9 mouse cellular contexts compared by ENCODE assay signal in the genomic region with DNA sequence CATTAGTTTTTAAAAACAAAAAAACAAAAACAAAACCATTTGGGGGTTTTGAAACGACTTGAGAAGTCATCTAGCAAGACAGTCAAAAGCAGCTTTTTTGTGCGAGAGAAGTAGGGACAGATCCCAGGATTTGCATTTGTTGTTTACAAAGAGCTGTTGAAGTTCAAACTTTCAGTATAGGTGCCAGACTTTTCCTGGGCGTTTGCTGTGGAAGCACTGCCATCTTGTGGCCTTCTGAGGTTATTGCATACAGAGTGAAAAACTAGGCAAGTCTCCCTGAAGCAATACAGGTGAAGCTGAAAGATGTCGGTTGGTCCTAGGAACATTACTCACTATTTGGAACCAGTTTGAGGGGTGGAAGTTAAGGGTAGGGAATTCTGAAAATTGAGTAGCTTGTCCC.
DNase-seq lines count a peak whose midpoint lies in the region; ATAC-seq and TF ChIP-seq lines count a peak whose summit lies in the region.
"Had no signal": no experiment of that assay in that cellular context is flagged by ENCODE, and none has a peak within 500 bp of the region (broad histone marks: within the 10 kb centered on the region; RNA-seq: fewer than 3 reads in every experiment).

No protein-coding gene starts in this region.

- H3K9ac ChIP-seq in hindbrain, embryonic 12.5 days = no peak overlapping the region
- no peak overlapping the region for H3K9ac ChIP-seq in MEL (ENCODE audit: control insufficient read depth, low read depth, low read length, poor library complexity, severe bottlenecking)
- H3K9ac ChIP-seq in lung, embryonic 16.5 days (ENCODE audit: low read length) = no peak overlapping the region

- intact Hi-C loops in gastrocnemius, adult 2 months (cut with DNase I) = loop anchor here (10.0 kb wide), 2 partner anchors 105 to 275 kb away; no protein-coding TSS in a partner anchor

- H3K4me2 ChIP-seq in hindbrain, embryonic 12.5 days (replicated peaks) = no peak overlapping the region
- H3K4me2 ChIP-seq in lung, embryonic 16.5 days (ENCODE audit: low read depth, low read length) = no peak overlapping the region

- H3K4me1 ChIP-seq in hindbrain, embryonic 10.5 days (replicated peaks) = no peaks in the 10 kb centered on the region
- no peaks in the 10 kb centered on the region for H3K4me1 ChIP-seq in hindbrain, embryonic 12.5 days
- H3K4me1 ChIP-seq in MEL (ENCODE audit: control insufficient read depth in 1 of 2, insufficient read depth in 2 of 2, low read length in 2 of 2) = no peaks in the 10 kb centered on the region
- no peaks in the 10 kb centered on the region for H3K4me1 ChIP-seq in cerebellum, adult 2 months (ENCODE audit: control insufficient read depth, insufficient read depth, low read length)
- H3K4me1 ChIP-seq in lung, embryonic 16.5 days (replicated peaks; ENCODE audit: control insufficient read depth, insufficient read depth, low read length) = peaks cover 4% of the 10 kb centered on the region; the same call in 1 of the 2 replicates

- H3K79me2 ChIP-seq in MEL (ENCODE audit: control insufficient read depth, insufficient read depth, low read length, poor library complexity) = no peaks in the 10 kb centered on the region

- TF ChIP-seq RAD21 in MEL (IDR thresholded peaks at IDR 0.05; ENCODE audit: low read depth, low read length) = peak; percentile 88

- H3K36me3 ChIP-seq in hindbrain, embryonic 10.5 days = no peaks in the 10 kb centered on the region
- no peaks in the 10 kb centered on the region for H3K36me3 ChIP-seq in hindbrain, embryonic 12.5 days
- no peaks in the 10 kb centered on the region for H3K36me3 ChIP-seq in MEL (ENCODE audit: control insufficient read depth in 1 of 2, insufficient read depth in 2 of 2, low read length in 2 of 2)
- H3K36me3 ChIP-seq in lung, embryonic 16.5 days (ENCODE audit: control insufficient read depth, insufficient read depth, low read length) = no peaks in the 10 kb centered on the region

- ATAC-seq in hindbrain, embryonic 12.5 days (ENCODE audit: low FRiP score) = no peak
- peak; percentile 65; the same call in 1 of the 2 replicates for ATAC-seq in lung, embryonic 16.5 days (ENCODE audit: low read depth)

- WGBS in hindbrain, embryonic 10.5 days = 13% methylated on average over 4 of the region's 4 CpGs
- WGBS in hindbrain, embryonic 12.5 days = 14% methylated on average over 4 of the region's 4 CpGs
- 8% methylated on average over 4 of the region's 4 CpGs for WGBS in cerebellum, adult 2 months
- 4% methylated on average over 4 of the region's 4 CpGs for WGBS in large intestine, adult 2 months
- whole genome bisulfite sequencing in lung, embryonic 16.5 days = 2% methylated on average over 4 of the region's 4 CpGs

- TF ChIP-seq POLR2A in MEL (IDR thresholded peaks at IDR 0.05; ENCODE audit: control insufficient read depth in 1 of 2, insufficient read depth in 1 of 2, low read depth in 1 of 2, low read length in 2 of 2, poor library complexity in 1 of 2) = no peak
- TF ChIP-seq POLR2A in cerebellum, adult 2 months (IDR thresholded peaks at IDR 0.05; ENCODE audit: borderline replicate concordance, insufficient read depth, low read length) = no peak

- peak; percentile 70 to 79 (median 73) for TF ChIP-seq CTCF in MEL (IDR thresholded peaks at IDR 0.05 in 2 of 3, conservative IDR thresholded peaks at IDR 0.05 in 1 of 3; ENCODE audit: control insufficient read depth in 1 of 3, insufficient read depth in 1 of 3, low read depth in 2 of 3, low read length in 3 of 3, poor library complexity in 1 of 3, severe bottlenecking in 1 of 3)
- peak; percentile 75 for TF ChIP-seq CTCF in cerebellum, adult 2 months (IDR thresholded peaks at IDR 0.05; ENCODE audit: borderline replicate concordance, insufficient read depth, low read depth, low read length)
- peak; percentile 97 for TF ChIP-seq CTCF in gastrocnemius, adult 2 months (IDR thresholded peaks at IDR 0.05)

- H3K27ac ChIP-seq in hindbrain, embryonic 10.5 days = no peak overlapping the region
- H3K27ac ChIP-seq in hindbrain, embryonic 12.5 days = no peak overlapping the region
- no peak overlapping the region for H3K27ac ChIP-seq in MEL (ENCODE audit: control insufficient read depth, low read depth, low read length)
- no peak overlapping the region for H3K27ac ChIP-seq in cerebellum, adult 2 months (ENCODE audit: insufficient read depth, low read length)
- H3K27ac ChIP-seq in gastrocnemius, adult 2 months = peak overlapping the region; percentile 53
- H3K27ac ChIP-seq in lung, embryonic 16.5 days (ENCODE audit: low read length) = peak overlapping the region; percentile 80

- TF ChIP-seq EP300 in MEL (IDR thresholded peaks at IDR 0.05; ENCODE audit: low read depth in 1 of 2, low read length in 2 of 2) = no peak

- H3K9me3 ChIP-seq in hindbrain, embryonic 10.5 days = peaks cover 4% of the 10 kb centered on the region; the same call in 1 of the 2 replicates
- H3K9me3 ChIP-seq in hindbrain, embryonic 12.5 days (replicated peaks) = no peaks in the 10 kb centered on the region
- no peaks in the 10 kb centered on the region for H3K9me3 ChIP-seq in MEL (replicated peaks; ENCODE audit: insufficient read depth, low read length)
- peaks cover 5% of the 10 kb centered on the region; the same call in 1 of the 2 replicates for H3K9me3 ChIP-seq in lung, embryonic 16.5 days (ENCODE audit: control insufficient read depth, low read length)

- H3K4me3 ChIP-seq in hindbrain, embryonic 10.5 days = no peak overlapping the region
- H3K4me3 ChIP-seq in hindbrain, embryonic 12.5 days = no peak overlapping the region
- no peak overlapping the region for H3K4me3 ChIP-seq in MEL (ENCODE audit: control insufficient read depth in 1 of 2, insufficient read depth in 1 of 2, low read depth in 2 of 2, low read length in 2 of 2)
- H3K4me3 ChIP-seq in cerebellum, adult 2 months (replicated peaks; ENCODE audit: insufficient read depth, low read depth, low read length) = no peak overlapping the region
- H3K4me3 ChIP-seq in gastrocnemius, adult 2 months = no peak overlapping the region
- no peak overlapping the region for H3K4me3 ChIP-seq in lung, embryonic 16.5 days (ENCODE audit: low read length)
- H3K4me3 ChIP-seq: myocyte had no signal

- DNase-seq in hindbrain, embryonic 10.5 days (ENCODE audit: low spot score) = peak; percentile 55
- peak; percentile 52 for DNase-seq in MEL (ENCODE audit: low read depth, low spot score)
- peak; percentile 37 to 48 for DNase-seq in cerebellum, adult 2 months
- DNase-seq in gastrocnemius, adult 2 months = peak; percentile 29
- peak; percentile 46 for DNase-seq in large intestine, adult 2 months (ENCODE audit: low read depth, low spot score)
- peak; percentile 57 for DNase-seq in testis, postnatal 10 days (ENCODE audit: low spot score)

- no peaks in the 10 kb centered on the region for H3K27me3 ChIP-seq in hindbrain, embryonic 10.5 days (ENCODE audit: insufficient read depth, poor library complexity, severe bottlenecking)
- H3K27me3 ChIP-seq in hindbrain, embryonic 12.5 days = no peaks in the 10 kb centered on the region
- no peaks in the 10 kb centered on the region for H3K27me3 ChIP-seq in MEL (ENCODE audit: control insufficient read depth in 1 of 2, insufficient read depth in 2 of 2, low read length in 2 of 2)
- no peaks in the 10 kb centered on the region for H3K27me3 ChIP-seq in cerebellum, adult 2 months (ENCODE audit: control insufficient read depth, insufficient read depth, low read length)
- H3K27me3 ChIP-seq in lung, embryonic 16.5 days (ENCODE audit: control insufficient read depth, insufficient read depth, low read depth, low read length) = no peaks in the 10 kb centered on the region

TF ChIP-seq in MEL, 35 proteins besides CTCF, POLR2A, EP300 and RAD21:
- no peak for TF ChIP-seq MYC (IDR thresholded peaks at IDR 0.05; ENCODE audit: low read depth, low read length)
- TF ChIP-seq ZC3H11A (IDR thresholded peaks at IDR 0.05; ENCODE audit: low read depth, low read length) = peak; percentile 39; the same call in 1 of the 2 replicates
- peak; percentile 65 for TF ChIP-seq SMC3 (IDR thresholded peaks at IDR 0.05; ENCODE audit: low read depth, low read length)

Comparison
In these comparisons a context has a peak if more than half of its experiments do, and no peak if none do; other contexts are left out.
1. H3K27ac ChIP-seq: peak in gastrocnemius, adult 2 months (single experiment) and lung, embryonic 16.5 days (single experiment); none in hindbrain, embryonic 10.5 days (single experiment), hindbrain, embryonic 12.5 days (single experiment), MEL (single experiment) and cerebellum, adult 2 months (single experiment).
2. Peak in every context shown above with its lines, with median percentiles within 50 percentile points of each other: DNase-seq and CTCF ChIP-seq.